In the genomic region with DNA sequence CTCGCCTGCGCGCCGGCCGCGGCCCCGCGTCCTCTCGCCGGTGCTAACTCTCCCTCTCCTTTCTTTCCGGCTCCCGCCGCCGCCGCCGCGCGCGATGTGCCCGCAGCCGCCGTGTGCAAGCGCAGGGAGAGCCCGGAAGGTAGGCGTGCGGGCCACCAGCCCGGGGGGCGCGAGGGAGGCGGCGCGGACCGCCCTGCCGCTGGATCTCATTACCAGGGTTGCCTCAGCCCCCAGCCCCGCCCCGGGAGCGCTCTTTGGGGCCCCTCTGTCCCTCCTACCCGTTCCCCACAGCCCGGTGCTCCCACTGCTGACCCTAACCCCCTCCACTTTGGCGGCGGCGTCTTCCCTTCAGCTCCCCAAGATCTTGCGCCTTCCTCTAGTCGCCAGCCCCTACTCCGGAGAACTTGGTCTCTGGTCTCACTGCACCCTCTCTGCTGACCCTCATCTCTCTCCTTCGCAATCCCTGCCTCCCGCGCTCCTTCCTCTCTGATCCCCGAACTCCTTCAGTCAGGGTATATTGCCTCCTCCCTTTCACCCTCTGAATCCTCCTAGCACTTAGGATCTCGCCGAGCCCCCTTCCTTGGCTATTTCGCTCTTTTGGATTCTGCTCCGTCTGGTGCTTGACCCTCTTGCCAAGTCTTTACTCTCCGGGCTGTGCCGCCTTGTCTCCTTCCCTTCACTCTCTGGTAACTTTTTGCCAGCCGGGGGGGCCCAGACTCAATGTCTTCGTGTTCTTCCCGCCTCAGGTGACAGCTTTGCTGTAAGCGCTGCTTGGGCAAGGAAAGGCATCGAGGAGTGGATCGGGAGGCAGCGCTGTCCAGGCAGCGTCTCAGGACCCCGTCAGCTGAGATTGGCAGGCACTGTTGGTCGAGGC, we compare ENCODE assay signal across 8 mouse cellular contexts. TPM values are rescaled to one million over a fixed set of nuclear protein-coding genes. Genes with fewer than 3 reads are reported as not detected.
DNase-seq lines count a peak whose midpoint lies in the region; ATAC-seq lines count a peak whose summit lies in the region.

No protein-coding gene starts in this region.

- H3K9me3 ChIP-seq in forebrain, embryonic 15.5 days = no peaks in the 10 kb centered on the region
- no peaks in the 10 kb centered on the region for H3K9me3 ChIP-seq in limb, embryonic 11.5 days (ENCODE audit: control insufficient read depth, low read length)
- no peaks in the 10 kb centered on the region for H3K9me3 ChIP-seq in midbrain, embryonic 16.5 days (replicated peaks; ENCODE audit: control insufficient read depth, low read length, poor library complexity, severe bottlenecking)

- H3K4me1 ChIP-seq in forebrain, embryonic 15.5 days = peaks cover 39% of the 10 kb centered on the region
- peaks cover 51% of the 10 kb centered on the region for H3K4me1 ChIP-seq in limb, embryonic 11.5 days (ENCODE audit: control insufficient read depth, insufficient read depth, low read length)
- H3K4me1 ChIP-seq in midbrain, embryonic 16.5 days (ENCODE audit: control insufficient read depth, insufficient read depth, low read length) = peaks cover 34% of the 10 kb centered on the region

- peak; percentile 57 for ATAC-seq in forebrain, embryonic 15.5 days (replicated peaks)
- ATAC-seq in limb, embryonic 11.5 days (ENCODE audit: insufficient number of reproducible peaks, low FRiP score, low TSS enrichment, low read depth) = peak; percentile 36; the same call in 1 of the 2 replicates
- ATAC-seq in midbrain, embryonic 16.5 days = peak; percentile 16; the same call in 1 of the 2 replicates
- no peak for ATAC-seq in megakaryocyte-erythroid progenitor cell, adult 5-6 weeks (replicated peaks; ENCODE audit: low FRiP score, low TSS enrichment, poor library complexity, severe bottlenecking)

- no peaks in the 10 kb centered on the region for H3K27me3 ChIP-seq in forebrain, embryonic 15.5 days
- H3K27me3 ChIP-seq in limb, embryonic 11.5 days (ENCODE audit: control insufficient read depth, insufficient read depth, low read length) = no peaks in the 10 kb centered on the region
- H3K27me3 ChIP-seq in midbrain, embryonic 16.5 days (ENCODE audit: control insufficient read depth, insufficient read depth, low read depth, low read length) = no peaks in the 10 kb centered on the region

- under 1% methylated on average over 56 of the region's 65 CpGs for WGBS in forebrain, embryonic 15.5 days
- WGBS in limb, embryonic 11.5 days = under 1% methylated on average over 59 of the region's 65 CpGs
- under 1% methylated on average over 44 of the region's 65 CpGs for WGBS in midbrain, embryonic 16.5 days

- peak; percentile 40 for DNase-seq in left cerebral cortex, postnatal 4 days
- no peak for DNase-seq in left cerebral cortex, postnatal 25 days (ENCODE audit: low spot score in 2 of 2)
- peak; percentile 43 for DNase-seq in cerebellum, adult 9-10 months
- DNase-seq in limb, embryonic 11.5 days (ENCODE audit: low spot score) = peak; percentile 57
- no peak for DNase-seq in gastrocnemius, postnatal 36 days

- peak overlapping the region; percentile 69 for H3K9ac ChIP-seq in forebrain, embryonic 15.5 days (replicated peaks)
- H3K9ac ChIP-seq in limb, embryonic 11.5 days (ENCODE audit: low read length) = peak overlapping the region; percentile 79
- peak overlapping the region; percentile 73 for H3K9ac ChIP-seq in midbrain, embryonic 16.5 days (ENCODE audit: low read depth, low read length)

- H3K4me2 ChIP-seq in forebrain, embryonic 15.5 days (replicated peaks) = peak overlapping the region; percentile 99
- H3K4me2 ChIP-seq in limb, embryonic 11.5 days (ENCODE audit: low read depth, severe bottlenecking) = peak overlapping the region; percentile 83
- peak overlapping the region; percentile 95 for H3K4me2 ChIP-seq in midbrain, embryonic 16.5 days (ENCODE audit: low read length)

- no peaks in the 10 kb centered on the region for H3K36me3 ChIP-seq in forebrain, embryonic 15.5 days
- no peaks in the 10 kb centered on the region for H3K36me3 ChIP-seq in limb, embryonic 11.5 days (ENCODE audit: control insufficient read depth, insufficient read depth, low read length)
- H3K36me3 ChIP-seq in midbrain, embryonic 16.5 days (ENCODE audit: control insufficient read depth, insufficient read depth, low read length) = no peaks in the 10 kb centered on the region

- intact Hi-C loops in left cerebral cortex, postnatal 4 days (cut with DNase I) = loop anchor here (10.0 kb wide), 2 partner anchors 83 to 157 kb away; partner anchors contain the start of gene Brd7
- intact Hi-C loops in left cerebral cortex, postnatal 25 days (cut with DNase I) = loop anchor here (1.0 to 5.0 kb wide), 3 partner anchors 67 to 160 kb away; no protein-coding TSS in a partner anchor
- intact Hi-C loops in gastrocnemius, postnatal 36 days (cut with DNase I) = loop anchor here (5.0 kb wide), 1 partner anchor 101 kb away; no protein-coding TSS in a partner anchor

- peak overlapping the region; percentile 52; the same call in 1 of the 2 replicates for H3K27ac ChIP-seq in forebrain, embryonic 15.5 days (replicated peaks)
- H3K27ac ChIP-seq in limb, embryonic 11.5 days (replicated peaks; ENCODE audit: low read depth, low read length) = no peak overlapping the region; the same call in 1 of the 2 replicates
- peak overlapping the region; percentile 45; the same call in 1 of the 2 replicates for H3K27ac ChIP-seq in midbrain, embryonic 16.5 days (ENCODE audit: low read length)

- peak overlapping the region; percentile 54 for H3K4me3 ChIP-seq in forebrain, embryonic 15.5 days
- peak overlapping the region; percentile 82 for H3K4me3 ChIP-seq in limb, embryonic 11.5 days (ENCODE audit: low read depth, low read length)
- H3K4me3 ChIP-seq in midbrain, embryonic 16.5 days (ENCODE audit: low read depth, low read length) = peak overlapping the region; percentile 65

RNA-seq across cellular contexts. Expression of gene Nkd1, which starts 0.6 kb away (rescaled TPM):
- total RNA-seq in left cerebral cortex, postnatal 4 days (2021) = 10 to 100 TPM; 22.5 to 25.7 TPM
- total RNA-seq in left cerebral cortex, postnatal 25 days (2021) = 10 to 100 TPM; 16.7 to 17.9 TPM
- 36.6 and 40.8 TPM in 2 replicates for polyA plus RNA-seq in forebrain, embryonic 15.5 days (2015; fragmentation: Nextera tagmentation; extraction: Ambion mirVana)
- polyA plus RNA-seq in limb, embryonic 11.5 days (2014; fragmentation: Nextera tagmentation; extraction: Ambion mirVana) = 47.6 and 52.8 TPM in 2 replicates
- polyA plus RNA-seq in midbrain, embryonic 16.5 days (2015; fragmentation: Nextera tagmentation; extraction: Ambion mirVana) = 53.9 and 66.7 TPM in 2 replicates
- total RNA-seq in megakaryocyte-erythroid progenitor cell, adult 5-6 weeks (2014; fragmentation: Nextera tagmentation) = not detected in 2 replicates
- total RNA-seq in megakaryocyte-erythroid progenitor cell, adult 5-6 weeks (2017) = not detected in 2 replicates
- 1 to 10 TPM; 1.7 to 1.8 TPM for total RNA-seq in gastrocnemius, postnatal 36 days (2021)

Comparison
In these comparisons a context has a peak if more than half of its experiments do, and no peak if none do; other contexts are left out.
1. DNase-seq: peak in left cerebral cortex, postnatal 4 days (single experiment), cerebellum, adult 9-10 months (single experiment) and limb, embryonic 11.5 days (single experiment); none in left cerebral cortex, postnatal 25 days (0 of 2) and gastrocnemius, postnatal 36 days (0 of 2).
2. RNA of gene Nkd1, which starts 0.6 kb away (total RNA-seq): 22.5 to 25.7 TPM in left cerebral cortex, postnatal 4 days and 16.7 to 17.9 TPM in left cerebral cortex, postnatal 25 days; 1.7 to 1.8 TPM in gastrocnemius, postnatal 36 days and not detected in megakaryocyte-erythroid progenitor cell, adult 5-6 weeks; every median in the first group is over 4 times any median in the second.
3. Peak in every context shown above with its lines, with median percentiles within 50 percentile points of each other: H3K4me2 ChIP-seq, H3K4me3 ChIP-seq and H3K9ac ChIP-seq.